Mouse (Mus musculus) cortical plate, adult 2 months (tissue): ENCODE measurements around the gene March8.

Source experiments
- CTCF ChIP-seq: fragments of 200-500 bp; IDR thresholded peaks from 2 replicates; pipeline ENCODE4 v1.5.1; 2011; ENCODE audit warnings: mild to moderate bottlenecking, control low read depth, low read length; ENCODE audit not compliant: insufficient read depth; ENCODE audit errors: extremely low read depth
- POLR2A ChIP-seq: fragments of 200-500 bp; IDR thresholded peaks from 2 replicates; pipeline ENCODE4 v1.6.1; 2011; ENCODE audit warnings: mild to moderate bottlenecking, low read length, control low read depth; ENCODE audit not compliant: insufficient read depth; ENCODE audit errors: extremely low read depth

GRCm38 (mm10) chr6:116439531-116439930 lies 101.7 kb downstream of the March8 start:
- no peak for TF ChIP-seq POLR2A
- no peak for TF ChIP-seq CTCF
